Mouse (Mus musculus): ENCODE measurements at regions not wholly inside any gene's neighbourhood (a gene's known extent, or its start where the extent isn't known, plus 50 kb on each side); places are given as distances from the start of the nearest gene placed in this dataset.

- no peak for DNase-seq
Observed at GRCm38 (mm10) chr6:31166347-31166746, 207.5 kb upstream of the Klf14 start.

- DNase-seq = no peak
Observed at GRCm38 (mm10) chr6:31167732-31168131, 208.9 kb upstream of the Klf14 start.

GRCm38 (mm10) chr6:31168730-31169129 lies 209.9 kb upstream of the Klf14 start:
- no peak for DNase-seq

GRCm38 (mm10) chr6:31169343-31169742 lies 210.5 kb upstream of the Klf14 start:
- no peak for DNase-seq

GRCm38 (mm10) chr6:31169868-31170600 lies 211.2 kb upstream of the Klf14 start:
- no peak for DNase-seq

GRCm38 (mm10) chr6:31171831-31172569 lies 213.1 kb upstream of the Klf14 start:
- peak; percentile 56 to 57 for DNase-seq

GRCm38 (mm10) chr6:31175769-31176168 lies 216.9 kb upstream of the Klf14 start:
- no peak for DNase-seq

- no peak for DNase-seq
Observed at GRCm38 (mm10) chr6:31176368-31176767, 217.5 kb upstream of the Klf14 start.

- no peak for DNase-seq
Observed at GRCm38 (mm10) chr6:31176831-31177230, 218.0 kb upstream of the Klf14 start.

- DNase-seq = no peak
Observed at GRCm38 (mm10) chr6:31178201-31178880, 219.5 kb upstream of the Klf14 start.

GRCm38 (mm10) chr6:31182284-31182683 lies 216.3 kb upstream of the Mkln1 start:
- no peak for DNase-seq

- DNase-seq = no peak
Observed at GRCm38 (mm10) chr6:31183127-31183526, 215.4 kb upstream of the Mkln1 start.

GRCm38 (mm10) chr6:31184554-31184953 lies 214.0 kb upstream of the Mkln1 start:
- DNase-seq = no peak

- no peak for DNase-seq
Observed at GRCm38 (mm10) chr6:31185151-31185550, 213.4 kb upstream of the Mkln1 start.

- DNase-seq = no peak
Observed at GRCm38 (mm10) chr6:31188066-31188465, 210.5 kb upstream of the Mkln1 start.

GRCm38 (mm10) chr6:31189060-31189459 lies 209.5 kb upstream of the Mkln1 start:
- DNase-seq = peak; percentile 47 to 49

- DNase-seq = no peak
Observed at GRCm38 (mm10) chr6:31190070-31190469, 208.5 kb upstream of the Mkln1 start.

GRCm38 (mm10) chr6:31190628-31191373 lies 207.7 kb upstream of the Mkln1 start:
- no peak for DNase-seq

GRCm38 (mm10) chr6:31191577-31191976 lies 207.0 kb upstream of the Mkln1 start:
- DNase-seq = no peak

GRCm38 (mm10) chr6:31192197-31192596 lies 206.3 kb upstream of the Mkln1 start:
- no peak for DNase-seq

- no peak for DNase-seq
Observed at GRCm38 (mm10) chr6:31193202-31193601, 205.3 kb upstream of the Mkln1 start.

- peak; percentile 63 to 66 for DNase-seq
Observed at GRCm38 (mm10) chr6:31197631-31198338, 200.8 kb upstream of the Mkln1 start.
